Mouse (Mus musculus): ENCODE measurements around the gene Aldh1b1.

Gene Aldh1b1

GRCm38 (mm10) chr4:45785959-45786358, 12.9 kb upstream of the Aldh1b1 start:
- DNase-seq, result no peak

- DNase-seq, result no peak
These were observed 12.1 kb upstream of the Aldh1b1 start for GRCm38 (mm10) chr4:45786674-45787073.

- DNase-seq, result no peak
These were observed 10.3 kb upstream of the Aldh1b1 start for GRCm38 (mm10) chr4:45788446-45789081.

- no peak for DNase-seq
These were observed 9.4 kb upstream of the Aldh1b1 start for GRCm38 (mm10) chr4:45789263-45789958.

GRCm38 (mm10) chr4:45790018-45790417, 8.8 kb upstream of the Aldh1b1 start:
- DNase-seq, result no peak

- DNase-seq, result peak; percentile 17 to 23
These were observed 3.5 kb upstream of the Aldh1b1 start for GRCm38 (mm10) chr4:45795191-45795811.

- DNase-seq, result no peak
These were observed 2.1 kb upstream of the Aldh1b1 start for GRCm38 (mm10) chr4:45796760-45797159.

GRCm38 (mm10) chr4:45799956-45800537, 1.2 kb downstream of the Aldh1b1 start:
- no peak for DNase-seq

GRCm38 (mm10) chr4:45802900-45803299, 4.1 kb downstream of the Aldh1b1 start:
- DNase-seq, result no peak

GRCm38 (mm10) chr4:45808034-45808433, 9.2 kb downstream of the Aldh1b1 start:
- no peak for DNase-seq

GRCm38 (mm10) chr4:45811250-45811649, 12.4 kb downstream of the Aldh1b1 start:
- DNase-seq, result no peak

GRCm38 (mm10) chr4:45815542-45815941, 16.7 kb downstream of the Aldh1b1 start:
- DNase-seq, result peak; percentile 50 to 51

- DNase-seq, result no peak
These were observed 20.0 kb downstream of the Aldh1b1 start for GRCm38 (mm10) chr4:45818814-45819207.

GRCm38 (mm10) chr4:45819208-45819931, 20.5 kb downstream of the Aldh1b1 start:
- peak in 1 of 2 experiments; percentile 14 for DNase-seq

- peak; percentile 81 to 83 for DNase-seq
These were observed 21.4 kb downstream of the Aldh1b1 start for GRCm38 (mm10) chr4:45820074-45820830.

GRCm38 (mm10) chr4:45821995-45822394, 23.2 kb downstream of the Aldh1b1 start:
- DNase-seq, result no peak

- no peak for DNase-seq
These were observed 24.2 kb downstream of the Aldh1b1 start for GRCm38 (mm10) chr4:45822781-45823575.

GRCm38 (mm10) chr4:45824049-45824760, 25.4 kb downstream of the Aldh1b1 start:
- DNase-seq, result no peak

GRCm38 (mm10) chr4:45824761-45825556, 26.1 kb downstream of the Aldh1b1 start:
- DNase-seq, result no peak
